Mouse (Mus musculus) adrenal gland, adult 2 months (tissue): ENCODE results near the gene Brpf3. TPM values are rescaled to one million over a fixed set of nuclear protein-coding genes. Genes with fewer than 3 reads are reported as not detected.

Source experiments
- DNase-seq: peaks from one replicate; pipeline ENCODE4 v3.0.0; 2021
- polyA plus RNA-seq: library from polyadenylated mRNA; depleted of rRNA; stranded (reverse); fragments of >200 nt; gene quantifications from 2 replicates; pipeline ENCODE4 v1.2.3, GENCODE M21; 2012; rRNA removed
- total RNA-seq, 2 experiments: library from RNA; stranded (reverse); gene quantifications; 2 replicates each; pipeline ENCODE4 v1.2.3; 2021

Brpf3 gene
- total and polyA plus RNA-seq, 3 experiments, result 65.1 to 134 (median 70.1) TPM

DNA sequence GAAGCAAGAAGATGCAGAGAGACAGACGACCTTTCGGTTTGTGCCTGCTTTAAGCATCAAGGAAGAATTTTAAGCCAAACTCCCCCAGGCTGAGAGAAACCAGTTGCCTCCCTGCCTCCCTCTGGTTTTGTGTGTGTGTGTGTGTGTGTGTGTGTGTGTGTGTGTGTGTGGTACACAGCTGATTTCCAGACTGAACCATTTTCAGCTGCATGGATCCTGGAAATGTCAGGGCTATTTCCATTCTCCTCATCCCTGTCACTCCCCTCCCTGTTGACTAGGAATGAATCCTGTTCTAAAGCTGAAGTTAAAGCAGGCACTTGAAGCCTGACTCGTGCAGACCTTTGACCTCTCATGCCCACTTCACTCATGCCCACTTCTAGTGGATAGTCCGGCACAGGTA, 73.3 kb downstream of the Brpf3 start:
- DNase-seq, result no peak

- DNase-seq, result peak; percentile 89
Measured at GRCm38 (mm10) chr17:28874825-28875224, 73.9 kb downstream of the Brpf3 start.

GRCm38 (mm10) chr17:28875316-28875715, 74.4 kb downstream of the Brpf3 start:
- DNase-seq, result peak; percentile 83

DNA sequence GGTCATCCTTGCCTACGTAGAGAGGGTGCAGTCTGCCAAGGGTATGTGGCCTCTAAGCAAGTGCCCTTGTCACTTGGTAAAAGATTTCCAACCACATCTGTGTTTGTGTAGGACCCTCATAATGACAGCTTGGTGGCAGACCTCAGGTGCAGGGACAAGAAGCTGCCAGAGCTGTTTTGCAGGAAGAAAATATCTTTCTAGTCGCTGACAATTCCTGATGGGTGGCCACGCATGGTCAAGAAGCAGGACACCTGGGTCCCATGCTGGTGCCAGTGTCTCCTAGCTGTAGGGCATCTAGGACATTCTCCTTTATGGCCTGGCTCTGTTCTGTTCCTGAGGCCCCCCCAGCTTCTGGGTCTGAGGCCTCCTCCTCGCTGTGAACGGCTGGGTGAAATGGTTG, 75.4 kb downstream of the Brpf3 start:
- DNase-seq, result no peak

DNA sequence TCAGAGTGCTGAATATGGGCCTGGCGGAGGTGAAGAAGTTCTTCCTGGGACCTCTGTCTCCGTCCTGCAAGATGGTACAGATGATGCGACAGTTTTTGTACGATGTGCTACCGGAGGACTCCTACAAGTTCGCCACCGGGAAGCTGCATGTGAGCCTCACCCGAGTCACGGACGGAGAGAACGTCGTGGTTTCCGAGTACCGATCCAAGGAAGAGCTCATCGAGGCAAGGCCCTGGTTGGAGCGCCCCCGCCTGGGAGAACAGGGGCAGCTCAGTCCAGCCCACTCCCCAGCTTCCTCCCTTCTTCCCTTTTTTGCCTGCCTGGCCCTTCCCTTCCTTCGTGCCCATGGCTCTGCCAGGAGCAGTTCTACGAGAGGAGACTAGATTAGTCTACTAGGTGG, 75.9 kb downstream of the Brpf3 start:
- no peak for DNase-seq

DNA sequence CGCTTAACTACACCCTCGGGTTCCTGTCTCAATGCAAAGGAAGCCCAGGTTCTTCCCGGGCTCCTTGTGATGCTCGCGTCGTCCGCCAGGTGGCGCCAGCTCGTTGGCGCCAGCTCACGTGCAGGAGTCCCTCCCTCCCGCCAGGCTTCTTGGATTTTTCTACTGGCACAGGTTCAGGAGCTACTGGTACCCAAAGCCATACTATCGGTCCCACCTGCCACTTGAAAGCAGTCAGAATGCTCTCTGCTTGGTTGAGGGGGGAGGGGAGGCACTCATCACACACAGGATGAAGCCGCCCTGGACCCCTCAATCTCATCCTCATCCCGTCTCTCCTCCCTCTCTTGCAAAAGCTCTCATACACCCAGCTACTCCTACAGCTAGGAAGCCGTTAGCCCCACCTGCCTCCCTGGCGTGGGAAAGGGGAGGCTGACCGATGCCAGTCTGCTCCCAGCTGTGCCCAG, 79.1 kb downstream of the Brpf3 start:
- peak; percentile 76 for DNase-seq

GRCm38 (mm10) chr17:28882316-28882715, 81.4 kb downstream of the Brpf3 start:
- DNase-seq, result peak; percentile 77

- DNase-seq, result no peak
Measured at GRCm38 (mm10) chr17:28882810-28883209, 81.9 kb downstream of the Brpf3 start.

DNA sequence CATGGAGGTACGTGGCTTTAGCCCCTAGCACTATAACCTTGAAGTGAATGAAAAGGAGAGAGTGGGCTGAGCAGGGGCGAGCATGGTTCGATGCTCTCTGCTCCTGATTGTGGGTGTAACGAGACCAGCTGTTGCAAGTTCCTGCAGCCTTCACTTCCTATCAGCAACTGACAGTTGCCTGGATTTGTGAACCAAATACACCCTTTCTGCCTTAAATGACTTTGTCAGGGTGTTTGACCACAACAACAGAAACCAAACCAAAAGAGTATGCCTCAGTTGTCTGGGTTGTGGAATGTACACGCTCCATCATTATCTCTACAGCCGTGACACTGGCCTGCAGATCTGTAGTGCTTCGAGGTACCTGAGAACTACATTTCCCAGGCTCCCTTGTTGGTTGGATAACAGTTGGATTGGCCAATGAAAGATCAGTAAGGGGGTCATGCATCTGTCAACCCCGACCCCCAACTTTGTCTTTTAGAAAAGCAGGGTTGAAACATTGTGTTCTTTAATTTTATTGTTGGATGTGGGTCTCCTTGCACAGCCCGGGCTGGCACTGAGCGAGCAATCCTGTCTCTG, 83.1 kb downstream of the Brpf3 start:
- no peak for DNase-seq

GRCm38 (mm10) chr17:28885231-28885630, 84.3 kb downstream of the Brpf3 start:
- peak; percentile 58 for DNase-seq

DNA sequence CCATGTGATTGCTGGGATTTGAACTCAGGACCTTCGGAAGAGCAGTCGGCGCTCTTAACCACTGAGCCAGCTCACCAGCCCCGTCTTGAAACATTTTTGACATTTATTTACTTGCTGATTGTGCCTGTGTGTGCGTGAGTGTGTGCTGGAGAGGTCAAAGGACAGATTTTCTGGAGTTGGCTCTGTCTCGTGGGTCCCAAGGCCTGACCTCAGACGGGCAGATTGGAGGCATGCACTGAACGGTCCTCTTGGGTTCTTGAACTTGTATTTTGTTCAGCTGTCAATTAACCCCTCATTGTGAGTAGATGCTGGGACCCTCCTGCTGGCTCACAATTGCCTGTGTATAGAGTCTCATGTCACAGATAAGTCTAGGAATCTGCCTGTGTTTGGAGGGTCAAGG, 85.4 kb downstream of the Brpf3 start:
- no peak for DNase-seq

Other genes starting within 250 kb of the Brpf3 start
- gene Clps, start 240.3 kb upstream of the Brpf3 start, total RNA-seq, result not detected
- gene Clps, start 240.3 kb upstream of the Brpf3 start, polyA plus RNA-seq, result 1.4 and 45.4 TPM in 2 replicates
- 1 to 10 TPM; 1.7 to 2.3 TPM for gene Lhfpl5, start 225.4 kb upstream of the Brpf3 start, total RNA-seq
- 6.6 and 9.0 TPM in 2 replicates for gene Lhfpl5, start 225.4 kb upstream of the Brpf3 start, polyA plus RNA-seq
- gene Srpk1, start 178.4 kb upstream of the Brpf3 start, total RNA-seq, result 10 to 100 TPM; 60.1 to 60.6 TPM
- 11.3 and 12.0 TPM in 2 replicates for gene Srpk1, start 178.4 kb upstream of the Brpf3 start, polyA plus RNA-seq
- gene Slc26a8, start 110.9 kb upstream of the Brpf3 start, total RNA-seq, result 1 to 10 TPM; 1.2 to 1.3 TPM
- 1.1 TPM in 2 replicates for gene Slc26a8, start 110.9 kb upstream of the Brpf3 start, polyA plus RNA-seq
- gene Mapk14, start 109.8 kb upstream of the Brpf3 start, total RNA-seq, result 10 to 100 TPM; 74.4 to 85.2 TPM
- gene Mapk14, start 109.8 kb upstream of the Brpf3 start, polyA plus RNA-seq, result 52.9 and 65.3 TPM in 2 replicates
- 1 to 10 TPM in 1 of 2 experiments, not detected in 1; 1.7 TPM for gene AC170998.1, start 75.0 kb upstream of the Brpf3 start, total RNA-seq
- 0.31 and 0.40 TPM in 2 replicates for gene AC170998.1, start 75.0 kb upstream of the Brpf3 start, polyA plus RNA-seq
- gene Mapk13, start 31.8 kb upstream of the Brpf3 start, total RNA-seq, result 100 to 1,000 TPM in 1 of 2 experiments, 10 to 100 TPM in 1; 97.4 to 350 TPM
- gene Mapk13, start 31.8 kb upstream of the Brpf3 start, polyA plus RNA-seq, result 193 and 279 TPM in 2 replicates
- under 1 TPM in 1 of 2 experiments, not detected in 1; 0.52 TPM for gene Pnpla1, start 57.3 kb downstream of the Brpf3 start, total RNA-seq
- gene Pnpla1, start 57.3 kb downstream of the Brpf3 start, polyA plus RNA-seq, result 0.04 and 0.09 TPM in 2 replicates
- not detected for gene 4930539E08Rik, start 114.2 kb downstream of the Brpf3 start, total RNA-seq
- gene 4930539E08Rik, start 114.2 kb downstream of the Brpf3 start, polyA plus RNA-seq, result 0.03 TPM in 1 of 2 replicates, not detected in the other
- not detected for gene Pxt1, start 142.8 kb downstream of the Brpf3 start, total RNA-seq
- 0.80 and 1.0 TPM in 2 replicates for gene Pxt1, start 142.8 kb downstream of the Brpf3 start, polyA plus RNA-seq
- 10 to 100 TPM; 48.2 to 63.7 TPM for gene Kctd20, start 150.9 kb downstream of the Brpf3 start, total RNA-seq
- gene Kctd20, start 150.9 kb downstream of the Brpf3 start, polyA plus RNA-seq, result 23.5 and 32.7 TPM in 2 replicates
- gene Stk38, start 206.9 kb downstream of the Brpf3 start, total RNA-seq, result 10 to 100 TPM; 50.5 to 52.6 TPM
- gene Stk38, start 206.9 kb downstream of the Brpf3 start, polyA plus RNA-seq, result 151 and 161 TPM in 2 replicates
- gene Srsf3, start 231.5 kb downstream of the Brpf3 start, total RNA-seq, result 100 to 1,000 TPM in 1 of 2 experiments, 10 to 100 TPM in 1; 94.0 to 149 TPM
- gene Srsf3, start 231.5 kb downstream of the Brpf3 start, polyA plus RNA-seq, result 161 and 183 TPM in 2 replicates